Comparison of ENCODE assay signal across 23 mouse cellular contexts in the genomic region with DNA sequence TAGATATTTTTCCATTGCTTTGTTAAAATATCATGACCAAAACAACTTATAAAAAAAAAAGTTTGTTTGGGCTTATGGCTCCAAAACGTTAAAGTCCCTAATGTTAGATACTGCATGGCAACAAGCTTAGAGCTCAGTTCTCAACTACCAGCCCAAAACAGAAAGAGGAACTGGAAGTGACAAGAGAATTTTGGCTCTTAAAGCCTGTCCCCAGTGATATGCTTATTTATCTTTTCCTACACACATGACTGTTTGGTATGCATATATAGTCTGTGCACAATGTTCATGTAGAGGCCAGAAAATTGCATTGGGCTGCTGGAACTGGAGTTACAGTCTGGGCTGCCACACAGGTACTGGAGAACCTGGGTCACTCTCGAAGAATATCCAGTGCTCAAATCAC. TPM values are rescaled to one million over a fixed set of nuclear protein-coding genes. Genes with fewer than 3 reads are reported as not detected.
DNase-seq lines count a peak whose midpoint lies in the region; ATAC-seq and TF ChIP-seq lines count a peak whose summit lies in the region.
"Had no signal": no experiment of that assay in that cellular context is flagged by ENCODE, and none has a peak within 500 bp of the region (broad histone marks: within the 10 kb centered on the region; RNA-seq: fewer than 3 reads in every experiment).

No protein-coding gene starts in this region.

- no peak overlapping the region for H3K4me3 ChIP-seq in MEL (ENCODE audit: control insufficient read depth in 1 of 2, insufficient read depth in 1 of 2, low read depth in 2 of 2, low read length in 2 of 2)
- no peak overlapping the region for H3K4me3 ChIP-seq in heart, embryonic 11.5 days (ENCODE audit: low read depth, low read length)
- H3K4me3 ChIP-seq: forebrain, embryonic 10.5 days; forebrain, embryonic 13.5 days; heart, embryonic 13.5 days had no signal

- no peaks in the 10 kb centered on the region for H3K9me3 ChIP-seq in MEL (replicated peaks; ENCODE audit: insufficient read depth, low read length)
- H3K9me3 ChIP-seq in heart, embryonic 11.5 days (replicated peaks; ENCODE audit: control insufficient read depth, low read length): no peaks in the 10 kb centered on the region
- H3K9me3 ChIP-seq: forebrain, embryonic 10.5 days; forebrain, embryonic 13.5 days; heart, embryonic 13.5 days had no signal

- TF ChIP-seq POLR2A in MEL (IDR thresholded peaks at IDR 0.05; ENCODE audit: control insufficient read depth in 1 of 2, insufficient read depth in 1 of 2, low read depth in 1 of 2, low read length in 2 of 2, poor library complexity in 1 of 2): no peak

- TF ChIP-seq CTCF in MEL (IDR thresholded peaks at IDR 0.05 in 2 of 3, conservative IDR thresholded peaks at IDR 0.05 in 1 of 3; ENCODE audit: control insufficient read depth in 1 of 3, insufficient read depth in 1 of 3, low read depth in 2 of 3, low read length in 3 of 3, poor library complexity in 1 of 3, severe bottlenecking in 1 of 3): no peak

- WGBS in heart, embryonic 11.5 days (ENCODE audit: insufficient replicate concordance): 62% methylated on average over 2 of the region's 2 CpGs

- H3K79me2 ChIP-seq in MEL (ENCODE audit: control insufficient read depth, insufficient read depth, low read length, poor library complexity): no peaks in the 10 kb centered on the region

- peaks cover 0 to 7% of the 10 kb centered on the region in 2 experiments; a peak in 2 of 4 replicates for H3K36me3 ChIP-seq in MEL (ENCODE audit: control insufficient read depth in 1 of 2, insufficient read depth in 2 of 2, low read length in 2 of 2)
- no peaks in the 10 kb centered on the region for H3K36me3 ChIP-seq in heart, embryonic 11.5 days (ENCODE audit: control insufficient read depth, insufficient read depth, low read length)
- H3K36me3 ChIP-seq: forebrain, embryonic 10.5 days; heart, embryonic 13.5 days had no signal

- peak overlapping the region; percentile 39; the same call in 1 of the 2 replicates for H3K27ac ChIP-seq in MEL (ENCODE audit: control insufficient read depth, low read depth, low read length)
- no peak overlapping the region for H3K27ac ChIP-seq in heart, embryonic 11.5 days (ENCODE audit: low read depth, low read length)
- H3K27ac ChIP-seq: forebrain, embryonic 10.5 days; forebrain, embryonic 13.5 days; heart, embryonic 13.5 days had no signal

- no peaks in the 10 kb centered on the region for H3K27me3 ChIP-seq in MEL (ENCODE audit: control insufficient read depth in 1 of 2, insufficient read depth in 2 of 2, low read length in 2 of 2)
- no peaks in the 10 kb centered on the region for H3K27me3 ChIP-seq in heart, embryonic 11.5 days (ENCODE audit: control insufficient read depth, insufficient read depth, low read length)
- H3K27me3 ChIP-seq: forebrain, embryonic 13.5 days; heart, embryonic 13.5 days had no signal

- TF ChIP-seq EP300 in MEL (IDR thresholded peaks at IDR 0.05; ENCODE audit: low read depth in 1 of 2, low read length in 2 of 2): peak; percentile 84 to 91

- peaks cover 8 to 10% of the 10 kb centered on the region in 2 experiments for H3K4me1 ChIP-seq in MEL (ENCODE audit: control insufficient read depth in 1 of 2, insufficient read depth in 2 of 2, low read length in 2 of 2)
- no peaks in the 10 kb centered on the region for H3K4me1 ChIP-seq in heart, embryonic 11.5 days (ENCODE audit: control insufficient read depth, insufficient read depth, low read length)
- H3K4me1 ChIP-seq: forebrain, embryonic 10.5 days; forebrain, embryonic 13.5 days; heart, embryonic 13.5 days had no signal

- peak; percentile 71 for ATAC-seq in common myeloid progenitor, adult 5-6 weeks (replicated peaks; ENCODE audit: low read depth, poor library complexity, severe bottlenecking)
- peak; percentile 61 for ATAC-seq in megakaryocyte progenitor cell, adult 5-6 weeks (replicated peaks; ENCODE audit: poor library complexity)
- ATAC-seq in heart, embryonic 11.5 days (replicated peaks; ENCODE audit: insufficient number of reproducible peaks, low FRiP score, low TSS enrichment): no peak
- ATAC-seq: forebrain, embryonic 13.5 days; forebrain, embryonic 16.5 days; hindbrain, embryonic 16.5 days; intestine, embryonic 16.5 days had no signal

- no peak overlapping the region for H3K4me2 ChIP-seq in heart, embryonic 11.5 days
- H3K4me2 ChIP-seq: forebrain, embryonic 13.5 days; heart, embryonic 13.5 days had no signal

- DNase-seq in MEL (ENCODE audit: low read depth, low spot score): peak; percentile 78
- no peak for DNase-seq in kidney, adult 11 months
- no peak for DNase-seq in adrenal gland, adult 8-10 months
- DNase-seq: adrenal gland, adult 2 months; adrenal gland, postnatal 25 days; cerebellum, adult 11-12 months; cerebellum, adult 8-10 months; cerebellum, postnatal 10 days; cerebellum, postnatal 36 days; gastrocnemius, postnatal 10 days; gastrocnemius, postnatal 36 days; heart, adult 11 months; heart, postnatal 14 days; heart, postnatal 4 days had no signal

- no peak overlapping the region for H3K9ac ChIP-seq in MEL (ENCODE audit: control insufficient read depth, low read depth, low read length, poor library complexity, severe bottlenecking)
- no peak overlapping the region for H3K9ac ChIP-seq in heart, embryonic 11.5 days (ENCODE audit: low read depth, low read length)
- H3K9ac ChIP-seq: forebrain, embryonic 13.5 days; heart, embryonic 13.5 days had no signal

- no peak for TF ChIP-seq RAD21 in MEL (IDR thresholded peaks at IDR 0.05; ENCODE audit: low read depth, low read length)

TF ChIP-seq in MEL, 35 proteins besides CTCF, POLR2A, EP300 and RAD21:
- TF ChIP-seq TAL1 (IDR thresholded peaks at IDR 0.05; ENCODE audit: low read length) (peak; percentile 70), ZC3H11A (IDR thresholded peaks at IDR 0.05; ENCODE audit: low read depth, low read length) (no peak), SMC3 (IDR thresholded peaks at IDR 0.05; ENCODE audit: low read depth, low read length) (no peak), CHD1 (IDR thresholded peaks at IDR 0.05; ENCODE audit: low read depth, low read length) (no peak), BHLHE40 (IDR thresholded peaks at IDR 0.05; ENCODE audit: borderline replicate concordance, low read depth, low read length) (peak; percentile 40; the same call in 1 of the 2 replicates), GATA1 (IDR thresholded peaks at IDR 0.05; ENCODE audit: low read depth, low read length) (peak; percentile 78), NELFE (IDR thresholded peaks at IDR 0.05; ENCODE audit: low read depth, low read length) (no peak), TCF12 (IDR thresholded peaks at IDR 0.05; ENCODE audit: low read depth, low read length) (peak; percentile 84), CHD2 (IDR thresholded peaks at IDR 0.05; ENCODE audit: low read length) (no peak), MXI1 (IDR thresholded peaks at IDR 0.05; ENCODE audit: low read depth, low read length) (no peak), ETS1 (IDR thresholded peaks at IDR 0.05; ENCODE audit: low read depth, low read length) (peak; percentile 80), JUND (IDR thresholded peaks at IDR 0.05; ENCODE audit: low read depth, low read length) (no peak), ZMIZ1 (IDR thresholded peaks at IDR 0.05; ENCODE audit: low read depth, low read length) (no peak), ZNF384 (IDR thresholded peaks at IDR 0.05; ENCODE audit: low read depth, low read length) (peak; percentile 54), KAT2A (conservative IDR thresholded peaks at IDR 0.05; ENCODE audit: low read depth, low read length) (no peak), SIN3A (IDR thresholded peaks at IDR 0.05; ENCODE audit: low read length) (no peak), HCFC1 (IDR thresholded peaks at IDR 0.05; ENCODE audit: low read depth, low read length) (peak; percentile 29; the same call in 1 of the 2 replicates), MYB (IDR thresholded peaks at IDR 0.05; ENCODE audit: low read depth, low read length) (no peak), POLR2AphosphoS5 (IDR thresholded peaks at IDR 0.05; ENCODE audit: borderline replicate concordance, low read depth, low read length) (no peak), RCOR1 (IDR thresholded peaks at IDR 0.05; ENCODE audit: low read depth, low read length) (peak; percentile 18; the same call in 1 of the 2 replicates)
TF ChIP-seq in MEL: peak in this region for 8.

RNA-seq across cellular contexts. Expression of gene Prrg1, which starts 9.4 kb away (rescaled TPM):
- total RNA-seq in MEL (2012; rRNA removed): 2.7 and 4.5 TPM in 2 replicates
- 1 to 10 TPM in 1 of 2 experiments, not detected in 1; 3.5 TPM for polyA plus RNA-seq in MEL (2012; ENCODE audit: insufficient read depth in 1 of 2, insufficient read length in 2 of 2, low read depth in 1 of 2, low replicate concordance in 2 of 2, missing spikeins in 1 of 2)
- 5.7 and 5.8 TPM in 2 replicates for total RNA-seq in common myeloid progenitor, adult 5-6 weeks (2017)
- 13.0 and 13.4 TPM in 2 replicates for total RNA-seq in megakaryocyte progenitor cell, adult 5-6 weeks (2015)
- 6.6 and 11.3 TPM in 2 replicates for total RNA-seq in megakaryocyte progenitor cell, adult 5-6 weeks (2017)
- 1 to 10 TPM; 2.2 to 3.5 (median 2.9) TPM for total RNA-seq in adrenal gland, adult 8-10 months (2022)
- polyA plus RNA-seq in heart, embryonic 11.5 days (2014; fragmentation: Nextera tagmentation; extraction: Ambion mirVana): 6.1 and 6.7 TPM in 2 replicates
